Mouse (Mus musculus) hindlimb bud, embryonic 11.5 days (tissue): ENCODE data around the gene Zmiz1.

Source experiments
- DNase-seq: peaks from one replicate; pipeline ENCODE4 v3.0.0-alpha.2; 2012; ENCODE audit warnings: low read depth, low spot score; ENCODE audit errors: extremely low spot score

The Zmiz1 gene

DNA sequence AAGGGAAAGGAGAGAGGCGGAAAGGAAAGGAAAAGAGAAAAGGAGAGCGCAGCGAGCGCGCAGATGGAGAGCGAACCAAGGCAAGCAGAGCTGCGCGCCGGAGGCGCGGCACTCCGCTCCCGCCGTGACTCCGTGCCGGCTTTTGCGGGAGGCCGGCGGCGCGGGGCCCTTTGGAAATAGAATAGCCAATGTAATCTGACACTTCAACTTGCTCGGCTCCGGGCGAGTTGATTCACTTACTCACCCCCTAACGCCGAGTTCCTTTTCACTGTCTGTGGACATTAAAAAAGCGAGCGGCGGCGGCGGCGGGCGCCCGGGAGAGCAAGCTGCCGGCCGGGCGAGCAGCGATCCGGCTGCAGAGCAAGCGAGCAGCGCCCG lies at the start of gene Zmiz1:
TSS of gene Zmiz1 (plus strand) at position 170 of the 378 bp plus-strand sequence.
- peak; percentile 64 for DNase-seq

DNA sequence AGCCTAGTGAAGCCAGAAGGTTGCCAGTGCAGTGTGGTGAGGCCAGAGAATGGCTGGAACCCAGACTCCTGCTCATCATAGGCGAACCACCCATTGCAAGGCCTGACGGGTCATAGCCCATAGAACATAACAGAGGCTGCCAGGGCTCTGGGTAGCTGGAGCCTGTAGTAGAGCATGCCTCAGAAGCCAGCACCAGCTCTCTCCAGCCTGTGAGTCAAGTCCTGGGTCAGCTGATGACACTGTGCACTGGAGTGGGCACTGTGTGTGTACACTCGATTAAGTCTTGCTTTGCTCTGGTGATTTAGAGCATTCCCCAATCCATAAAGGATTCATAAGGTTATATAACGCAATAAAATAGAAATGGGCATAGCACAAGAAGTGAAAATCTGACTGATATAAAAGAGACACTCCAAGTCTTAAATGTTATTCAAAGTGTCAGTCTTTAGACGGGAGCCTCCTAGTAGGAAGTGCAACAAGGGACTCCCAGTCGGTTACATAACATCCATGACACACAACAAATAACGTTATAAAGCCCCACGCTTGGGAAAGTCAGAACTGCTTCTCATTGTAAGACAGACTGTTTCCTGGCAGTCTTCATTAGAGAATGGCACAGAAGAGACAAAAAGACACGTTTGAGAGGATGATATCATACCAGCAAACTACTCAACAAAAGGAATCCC lies 47.0 kb upstream of the Zmiz1 start:
- no peak for DNase-seq

DNA sequence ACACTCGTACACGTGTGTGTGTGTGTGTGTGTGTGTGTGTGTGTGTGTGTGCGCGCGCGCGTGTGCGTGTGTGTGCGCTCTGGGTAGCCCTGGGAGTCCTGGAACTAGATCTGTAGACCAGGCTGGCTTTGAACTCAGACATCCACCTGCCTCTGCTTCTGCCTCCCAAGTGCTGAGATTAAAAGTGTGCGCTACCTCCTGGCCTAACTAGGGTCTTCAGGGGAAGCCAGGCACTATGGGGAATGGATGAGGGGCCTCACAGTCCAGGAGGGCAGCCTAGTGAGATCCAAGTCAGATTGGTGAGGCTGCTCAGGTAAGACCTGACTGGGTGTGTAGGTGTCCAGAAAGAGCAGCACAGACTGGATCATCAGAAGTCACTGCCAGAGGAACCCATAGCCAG lies 46.2 kb upstream of the Zmiz1 start:
- DNase-seq = no peak

GRCm38 (mm10) chr14:25413510-25413909 lies 45.5 kb upstream of the Zmiz1 start:
- DNase-seq = no peak

- DNase-seq = no peak
These were observed 44.9 kb upstream of the Zmiz1 start for GRCm38 (mm10) chr14:25414115-25414514.

- no peak for DNase-seq
These were observed 38.8 kb upstream of the Zmiz1 start for GRCm38 (mm10) chr14:25420001-25420690.

- no peak for DNase-seq
These were observed 38.0 kb upstream of the Zmiz1 start for GRCm38 (mm10) chr14:25420987-25421386.

- no peak for DNase-seq
These were observed 37.4 kb upstream of the Zmiz1 start for GRCm38 (mm10) chr14:25421596-25422001.

DNA sequence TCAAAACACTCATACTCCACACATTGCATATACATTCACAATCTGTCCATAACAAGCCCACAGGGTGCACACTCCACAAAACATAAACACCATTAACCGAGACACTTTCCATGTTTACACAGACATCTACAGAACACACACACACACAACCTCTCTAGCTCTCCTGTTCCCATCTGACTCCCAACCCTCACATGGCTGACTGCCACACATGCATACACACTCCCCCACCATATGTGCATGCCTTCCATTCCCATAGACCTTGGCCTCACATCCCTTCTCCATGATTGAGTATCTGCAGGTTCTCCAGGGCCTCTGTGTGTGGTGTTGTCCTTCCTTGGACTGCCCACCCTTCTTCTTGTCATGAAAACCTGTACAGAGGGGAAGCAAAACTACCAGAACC lies 36.0 kb upstream of the Zmiz1 start:
- DNase-seq = no peak

DNA sequence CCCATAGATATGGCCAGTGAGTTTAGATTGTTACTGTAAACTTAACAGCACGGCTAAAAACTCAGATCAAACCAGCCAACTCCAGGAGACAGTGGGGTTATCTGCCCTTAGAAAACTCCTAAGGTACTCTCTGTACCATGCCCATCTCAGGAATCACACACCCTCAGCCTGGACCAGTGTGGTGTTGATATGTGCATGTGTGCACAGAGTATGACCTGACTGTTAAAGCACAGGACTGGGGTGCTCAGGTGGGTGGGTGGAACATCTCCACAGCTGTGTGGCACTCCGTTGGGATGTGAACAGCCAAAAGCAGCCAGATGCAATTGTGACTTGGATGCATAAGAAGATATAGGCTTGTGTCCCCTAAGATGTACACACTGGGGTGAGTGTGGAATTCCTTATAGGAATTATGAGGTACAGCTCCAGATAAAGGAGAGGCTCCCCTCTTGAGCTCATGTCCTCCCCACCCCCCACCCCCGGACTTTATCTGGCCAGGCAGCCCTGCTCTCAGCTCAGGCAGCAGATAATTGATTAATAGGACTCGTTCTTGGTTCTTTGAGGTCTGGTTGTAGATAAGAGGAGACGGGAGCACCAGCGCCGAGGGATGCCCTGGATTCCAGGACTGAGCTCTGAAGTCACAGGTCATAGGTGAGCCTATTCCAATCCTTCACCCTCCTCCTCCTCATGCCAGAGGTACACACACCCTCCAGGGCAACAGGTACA lies 35.1 kb upstream of the Zmiz1 start:
- DNase-seq = no peak

DNA sequence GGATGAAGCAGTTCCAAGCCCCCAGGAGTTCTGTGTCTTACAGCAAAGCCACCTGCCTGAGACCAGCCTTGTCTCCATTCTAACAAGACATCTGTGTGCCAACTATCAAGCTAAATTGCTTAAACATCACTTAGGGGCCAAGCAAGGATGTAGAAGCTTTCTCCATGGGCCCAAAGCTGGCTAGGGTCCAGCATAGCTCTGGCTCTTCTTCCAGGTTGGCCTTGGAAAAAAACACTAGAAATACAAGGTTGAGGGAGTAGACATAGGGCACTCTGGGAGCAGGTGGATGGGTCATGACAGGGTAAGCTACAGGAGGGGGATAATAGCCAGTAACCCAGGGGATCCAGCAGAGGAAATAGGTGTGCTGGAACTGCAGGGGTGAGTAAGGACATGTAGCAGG lies 20.7 kb upstream of the Zmiz1 start:
- DNase-seq = no peak

GRCm38 (mm10) chr14:25440116-25440515 lies 18.9 kb upstream of the Zmiz1 start:
- no peak for DNase-seq

DNA sequence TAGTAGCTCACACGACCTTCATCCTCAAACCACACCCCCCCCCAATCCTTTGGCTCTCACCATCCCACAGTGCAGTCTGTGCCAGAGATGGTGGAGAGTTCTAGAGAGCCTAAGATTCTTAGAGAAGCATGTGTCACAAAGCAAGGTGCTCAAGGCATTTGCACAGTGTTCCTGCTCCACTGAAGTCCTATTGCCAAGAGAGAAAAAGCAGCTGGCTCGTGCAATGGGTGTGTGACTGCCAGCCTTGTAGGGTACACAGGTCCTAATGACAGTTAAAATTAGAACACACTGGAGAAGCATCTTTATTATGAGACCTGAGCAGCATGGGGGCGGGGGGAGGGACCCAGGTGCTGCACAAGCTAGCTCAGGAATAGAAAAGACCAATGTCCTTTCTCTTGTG lies 18.2 kb upstream of the Zmiz1 start:
- no peak for DNase-seq

GRCm38 (mm10) chr14:25441469-25441868 lies 17.5 kb upstream of the Zmiz1 start:
- no peak for DNase-seq

DNA sequence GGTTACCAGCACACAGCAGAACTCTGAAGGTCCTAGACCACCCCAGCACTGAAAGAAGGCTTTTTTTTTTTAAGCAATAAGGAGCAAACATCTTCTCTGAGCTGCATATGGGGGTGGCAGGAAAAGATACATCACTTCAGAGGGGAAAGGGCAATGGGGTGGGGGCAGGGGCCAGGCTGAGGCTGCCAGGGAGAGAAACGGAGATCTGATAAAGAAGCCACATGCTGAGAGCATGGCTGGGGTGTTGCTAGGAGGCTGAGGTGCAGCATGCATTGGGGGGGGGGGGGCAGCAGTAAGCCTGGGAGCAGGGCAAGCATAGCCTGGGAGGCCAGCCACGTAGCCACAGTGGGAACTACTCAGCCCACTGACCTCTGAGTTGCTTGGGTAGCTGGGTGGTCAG lies 16.3 kb upstream of the Zmiz1 start:
- no peak for DNase-seq

DNA sequence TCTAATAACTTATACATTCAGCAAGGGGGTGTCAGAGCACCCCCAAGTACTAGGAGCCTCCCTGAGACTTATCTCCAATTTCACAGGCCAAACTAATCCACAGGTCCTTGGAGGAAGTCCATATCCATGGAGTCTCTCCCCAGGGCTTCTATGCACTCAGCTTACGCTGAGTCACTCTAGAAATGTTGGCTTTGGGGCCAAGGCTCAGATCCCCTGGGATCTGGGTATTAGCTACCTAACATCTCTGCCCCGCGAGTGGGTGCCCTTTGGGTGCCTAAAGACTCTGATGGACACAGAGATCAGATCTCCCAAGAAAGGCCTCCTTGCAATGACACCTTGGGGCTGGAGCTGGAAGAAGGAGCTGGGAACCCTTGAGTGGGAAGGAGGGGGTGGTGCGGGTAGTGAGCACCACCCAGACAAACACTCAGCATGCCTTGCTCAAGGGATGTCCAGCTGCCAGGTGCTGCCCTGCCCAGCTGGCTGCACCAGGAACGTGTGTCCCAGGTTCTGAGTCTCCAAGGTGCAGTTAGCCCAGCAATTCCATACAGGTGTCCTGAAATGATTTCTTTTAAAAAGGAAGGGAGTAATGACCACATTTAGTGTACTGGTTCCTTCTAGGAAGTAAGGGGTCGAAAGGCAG lies 11.7 kb upstream of the Zmiz1 start:
- no peak for DNase-seq

DNA sequence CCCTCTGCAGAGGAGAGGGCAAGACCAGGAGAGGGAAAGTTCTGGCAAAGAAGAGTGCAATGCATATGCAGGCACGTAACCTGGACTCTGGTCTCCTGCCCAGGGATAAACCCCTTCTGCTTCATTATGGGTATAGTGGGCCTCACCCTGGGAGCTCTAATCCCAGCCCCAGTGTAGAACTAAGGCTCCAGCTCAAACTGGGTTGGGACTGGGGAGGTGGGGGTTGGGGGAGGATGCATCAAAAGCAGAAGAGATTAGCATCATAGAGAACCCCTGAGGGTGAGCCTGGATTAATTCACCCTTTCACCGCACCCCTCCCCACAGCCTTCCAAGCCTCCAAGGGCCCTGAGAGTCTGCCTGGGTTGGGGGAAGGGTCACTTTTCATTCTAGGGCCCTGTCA lies 10.5 kb upstream of the Zmiz1 start:
- DNase-seq = no peak

DNA sequence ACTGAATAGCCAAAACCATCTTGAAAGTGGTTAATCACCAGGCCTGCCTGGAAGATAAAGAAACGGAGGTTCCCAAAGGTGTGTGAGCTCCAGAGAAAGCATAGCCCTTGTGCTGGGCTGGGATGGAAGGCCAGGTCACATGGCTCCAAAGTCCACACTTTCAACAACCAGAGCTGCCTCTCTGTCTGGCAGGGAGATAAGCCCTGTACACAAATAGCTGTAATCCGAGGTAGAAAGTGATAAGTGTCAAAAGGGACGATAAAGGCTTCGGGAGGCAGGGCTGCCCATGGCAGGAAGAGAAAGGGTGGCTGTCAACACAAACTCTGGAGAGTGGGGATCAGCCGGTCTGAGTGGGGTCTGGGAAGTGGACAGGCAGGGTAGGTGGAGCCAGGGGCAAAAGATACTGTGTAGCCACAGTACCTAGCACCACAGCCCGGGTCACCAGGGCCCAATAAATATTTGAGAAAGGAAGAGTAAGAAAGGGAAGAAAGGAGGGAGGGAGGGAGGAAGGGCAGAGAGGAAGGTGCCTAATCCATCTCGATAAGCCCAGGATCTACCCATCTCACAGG lies 7.8 kb upstream of the Zmiz1 start:
- no peak for DNase-seq

DNA sequence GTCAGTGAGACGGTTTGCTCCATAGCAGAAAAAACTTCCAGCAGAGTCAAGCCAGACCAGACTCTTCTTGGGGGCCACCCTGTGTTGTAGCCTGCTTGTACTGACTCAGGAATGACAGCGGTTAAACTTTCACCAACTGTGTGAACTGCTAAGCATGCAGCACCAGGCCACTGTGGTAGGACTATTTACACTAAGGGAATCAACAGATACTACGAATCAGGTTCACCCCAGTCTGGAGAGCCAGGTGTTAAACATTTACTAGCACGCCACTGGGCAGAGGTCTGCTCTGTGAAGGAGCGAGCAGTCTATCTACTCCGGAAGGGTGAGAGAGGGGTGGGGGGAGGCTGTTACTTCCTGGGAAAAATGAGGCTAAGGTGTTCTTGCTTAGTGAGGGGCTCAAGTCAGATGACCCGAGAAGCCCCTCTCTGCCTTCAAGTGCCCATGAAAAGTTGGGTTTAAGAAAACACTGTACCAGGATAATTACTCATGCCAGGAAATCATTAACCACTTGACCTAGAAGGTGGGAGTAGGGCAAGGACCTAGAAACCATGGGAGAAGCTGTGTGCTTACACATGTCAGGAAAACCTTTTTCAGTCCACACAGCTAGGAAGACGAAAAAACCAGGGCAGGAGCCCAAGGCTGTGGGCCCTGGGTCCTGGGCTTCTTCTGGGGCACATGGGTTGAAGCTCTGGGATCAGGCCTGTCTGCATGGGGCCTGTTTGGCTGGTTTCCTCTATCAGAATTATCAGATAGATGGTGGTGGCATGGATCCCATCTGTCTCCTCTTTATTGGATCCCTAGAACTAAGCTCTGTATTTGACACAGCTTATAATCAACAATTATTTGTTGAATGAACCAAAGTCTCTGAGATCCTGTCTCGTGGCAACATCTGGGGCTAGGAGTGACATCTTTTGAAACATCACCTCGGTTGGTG lies 7.0 kb upstream of the Zmiz1 start:
- no peak for DNase-seq

DNA sequence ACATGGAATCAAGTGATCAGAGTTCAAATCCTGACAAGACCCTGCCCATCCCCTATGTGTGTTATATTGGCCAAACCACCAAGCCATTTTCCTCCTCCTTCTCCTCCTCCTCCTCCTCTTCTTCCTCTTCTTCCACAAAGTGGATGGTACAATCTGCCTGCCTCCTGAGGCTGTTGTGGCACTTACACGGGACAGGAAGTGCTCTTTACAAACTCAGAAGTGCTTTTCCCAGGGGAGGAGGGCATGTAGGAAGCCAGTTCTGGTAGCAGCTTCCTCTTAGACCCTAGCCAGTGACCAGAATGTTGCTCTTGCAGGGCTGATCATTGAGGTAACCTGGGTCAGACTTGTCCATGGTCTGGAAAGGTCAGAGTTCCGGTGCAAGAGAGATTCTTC lies 6.4 kb upstream of the Zmiz1 start:
- DNase-seq = no peak
